Mouse (Mus musculus) embryonic facial prominence, embryonic 10.5 days (tissue): ENCODE data around the gene Eid3. TPM values are rescaled to one million over a fixed set of nuclear protein-coding genes. Genes with fewer than 3 reads are reported as not detected.
A peak's percentile ranks its signal among the peaks of the same experiment; 100 is the strongest.

Source experiments
- DNase-seq: peaks from one replicate; pipeline ENCODE4 v3.0.0-alpha.2; 2017; ENCODE audit warnings: low spot score
- H3K27ac ChIP-seq: fragments of 300-500 bp; sonication (generic); replicated peaks from 2 replicates; pipeline ENCODE4 v1.5.1; 2016; ENCODE audit warnings: mild to moderate bottlenecking
- H3K27me3 ChIP-seq: fragments of 300-500 bp; sonication (generic); replicated peaks from 2 replicates; pipeline ENCODE4 v1.6.1; 2016; ENCODE audit warnings: low read depth, mild to moderate bottlenecking; ENCODE audit not compliant: poor library complexity, severe bottlenecking
- H3K36me3 ChIP-seq: fragments of 300-500 bp; sonication (generic); replicated peaks from 2 replicates; pipeline ENCODE4 v1.6.1; 2016; ENCODE audit warnings: mild to moderate bottlenecking, moderate library complexity
- H3K4me1 ChIP-seq: fragments of 300-500 bp; sonication (generic); 2 replicates; pipeline ENCODE4 v1.6.1; 2016
- H3K4me3 ChIP-seq: fragments of 300-500 bp; sonication (generic); 2 replicates; pipeline ENCODE4 v1.5.1; 2016; ENCODE audit warnings: mild to moderate bottlenecking, moderate library complexity
- H3K9me3 ChIP-seq: fragments of 300-500 bp; sonication (generic); 2 replicates; pipeline ENCODE4 v1.6.1; 2016; ENCODE audit warnings: mild to moderate bottlenecking
- WGBS: fragments of 180-500 bp; shearing (Covaris S2); methylation state at CpG from one replicate; pipeline ENCODE4 v1.1.7; 2016; 5-methylcytosine and 5-hydroxymethylcytosine counted together
- polyA plus RNA-seq: library from polyadenylated mRNA; unstranded; fragments of >200 nt; fragmentation: Nextera tagmentation; extraction: Ambion mirVana; gene quantifications from 2 replicates; pipeline ENCODE4 v1.2.1, GENCODE M21; 2016

Eid3 gene
- polyA plus RNA-seq, 1 experiment from 2014 or later, result 0.52 TPM

GRCm38 (mm10) chr10:82866832-82867231 is 406 bp downstream of the Eid3 start:
- 92% methylated on average over 18 of the region's 18 CpGs for WGBS
- H3K27ac ChIP-seq, result no peak overlapping the region
- no peak for DNase-seq
- no peaks in the 10 kb centered on the region for H3K27me3 ChIP-seq
- H3K4me3 ChIP-seq, result no peak overlapping the region
- peaks cover 94% of the 10 kb centered on the region for H3K36me3 ChIP-seq
- H3K4me1 ChIP-seq, result peaks cover 17% of the 10 kb centered on the region
- H3K9me3 ChIP-seq, result no peaks in the 10 kb centered on the region

- Histone ChIP-seq H3K36me3 (peaks cover 91% of the 10 kb centered on the region), H3K27ac (no peak overlapping the region), H3K9me3 (no peaks in the 10 kb centered on the region), H3K27me3 (no peaks in the 10 kb centered on the region), H3K4me1 (peaks cover 13% of the 10 kb centered on the region), H3K4me3 (no peak overlapping the region)
- DNase-seq, result no peak
- WGBS, result 91% methylated on average over 6 of the region's 6 CpGs
Observed at GRCm38 (mm10) chr10:82868418-82869086, 2.1 kb downstream of the Eid3 start.

GRCm38 (mm10) chr10:82875446-82875845 is 9.0 kb downstream of the Eid3 start:
- Histone ChIP-seq H3K36me3 (peaks cover 94% of the 10 kb centered on the region), H3K27ac (no peak overlapping the region), H3K27me3 (no peaks in the 10 kb centered on the region), H3K9me3 (no peaks in the 10 kb centered on the region), H3K4me1 (peaks cover 11% of the 10 kb centered on the region), H3K4me3 (no peak overlapping the region)
- WGBS, result 93% methylated on average over 10 of the region's 10 CpGs
- no peak for DNase-seq

DNA sequence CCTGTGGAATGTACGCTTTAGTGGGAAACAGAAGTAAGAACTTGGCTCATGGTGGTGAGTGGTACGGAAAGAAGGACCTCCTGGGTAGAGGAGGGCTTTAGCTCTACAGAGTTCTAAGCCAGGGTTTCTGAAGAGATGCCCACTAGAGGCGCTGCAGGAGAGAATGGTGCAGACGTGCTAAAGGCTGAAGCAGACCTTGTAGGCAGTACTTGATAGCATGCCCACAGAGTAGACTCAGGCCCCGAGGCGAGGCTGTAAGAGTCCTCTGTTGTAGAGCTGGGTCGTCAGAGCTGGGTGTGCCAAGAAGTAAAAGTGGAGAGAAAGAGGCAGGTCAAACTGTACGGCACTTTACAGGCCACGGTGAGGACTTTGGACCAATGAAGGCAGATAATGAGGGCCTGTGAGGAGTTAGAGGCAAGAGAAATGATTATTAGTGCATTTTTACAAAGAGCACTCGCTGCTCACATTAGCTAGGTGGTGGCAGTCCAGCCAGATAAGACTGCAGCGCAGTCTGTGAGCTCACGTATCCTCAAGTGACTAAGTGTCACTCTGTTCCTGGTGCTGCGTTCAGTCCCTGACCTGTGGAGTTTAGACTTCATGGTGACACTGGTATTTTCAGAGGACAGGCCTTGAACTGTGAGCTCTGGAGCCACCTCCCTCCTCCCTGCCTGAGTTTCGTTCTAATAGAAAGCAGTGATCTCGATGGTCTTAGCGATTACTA is 9.8 kb downstream of the Eid3 start:
- Histone ChIP-seq H3K4me1 (peaks cover 11% of the 10 kb centered on the region), H3K27me3 (no peaks in the 10 kb centered on the region), H3K9me3 (no peaks in the 10 kb centered on the region), H3K36me3 (peaks cover 94% of the 10 kb centered on the region), H3K4me3 (no peak overlapping the region), H3K27ac (no peak overlapping the region)
- 82% methylated on average over 16 of the region's 16 CpGs for WGBS
- peak; percentile 27 for DNase-seq

DNA sequence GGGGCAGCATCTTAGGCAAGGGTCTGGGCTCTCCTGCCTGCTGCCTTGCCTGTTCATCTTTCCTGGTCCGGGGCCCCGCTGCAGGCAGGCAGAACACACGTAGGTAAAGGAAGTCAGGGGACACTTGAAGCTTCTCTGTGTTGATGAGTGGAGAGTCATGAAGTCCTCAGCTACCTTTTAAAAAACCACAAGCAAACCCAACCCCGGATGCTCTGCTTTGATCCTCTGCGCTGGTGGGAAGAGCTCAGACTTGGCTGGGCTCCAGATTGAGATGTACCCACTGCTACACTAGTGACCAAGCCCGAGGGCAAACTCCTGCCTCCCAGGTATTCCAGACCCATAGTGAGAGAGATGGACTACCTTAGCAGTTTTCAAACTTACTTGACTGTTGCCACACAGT is 20.9 kb downstream of the Eid3 start:
- H3K4me1 ChIP-seq, result peaks cover under 1% of the 10 kb centered on the region; the same call in 1 of the 2 replicates
- H3K4me3 ChIP-seq, result no peak overlapping the region
- H3K27me3 ChIP-seq, result no peaks in the 10 kb centered on the region
- DNase-seq, result no peak
- no peak overlapping the region for H3K27ac ChIP-seq
- 94% methylated on average over 6 of the region's 6 CpGs for WGBS
- no peaks in the 10 kb centered on the region for H3K9me3 ChIP-seq
- H3K36me3 ChIP-seq, result peaks cover 98% of the 10 kb centered on the region

- Histone ChIP-seq H3K27ac (no peak overlapping the region), H3K36me3 (peaks cover 98% of the 10 kb centered on the region), H3K9me3 (no peaks in the 10 kb centered on the region), H3K27me3 (no peaks in the 10 kb centered on the region), H3K4me1 (peaks cover 12% of the 10 kb centered on the region; the same call in 1 of the 2 replicates), H3K4me3 (no peak overlapping the region)
- DNase-seq, result no peak
- WGBS, result 91% methylated on average over 8 of the region's 8 CpGs
Observed at GRCm38 (mm10) chr10:82888576-82888975, 22.1 kb downstream of the Eid3 start.

DNA sequence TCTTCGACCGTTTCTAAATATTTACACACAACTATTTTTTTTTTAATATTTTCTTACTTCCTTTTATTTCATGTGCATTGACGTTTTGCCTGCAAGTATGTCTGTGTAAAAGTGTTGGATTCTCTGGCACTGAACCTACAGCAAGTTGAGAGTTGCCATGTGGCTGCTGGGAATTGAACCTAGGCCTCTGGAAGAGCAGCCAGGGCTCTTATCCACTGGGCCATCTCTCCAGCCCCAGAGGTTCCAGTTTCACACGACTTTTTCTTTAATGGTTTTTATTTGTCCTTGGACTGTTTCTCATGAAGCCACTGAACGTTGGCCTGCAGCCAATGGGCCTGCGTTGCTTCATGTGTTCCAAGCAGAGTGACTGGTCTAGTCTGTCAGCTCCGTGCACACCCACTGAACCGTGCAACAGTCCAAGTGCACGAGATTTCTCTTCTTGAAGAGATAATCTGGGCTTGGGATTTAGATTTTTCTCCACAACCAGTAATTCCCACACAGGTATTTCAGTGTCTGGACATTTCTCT is 23.1 kb downstream of the Eid3 start:
- peaks cover 98% of the 10 kb centered on the region for H3K36me3 ChIP-seq
- DNase-seq, result no peak
- no peak overlapping the region for H3K4me3 ChIP-seq
- no peaks in the 10 kb centered on the region for H3K9me3 ChIP-seq
- H3K27me3 ChIP-seq, result no peaks in the 10 kb centered on the region
- H3K4me1 ChIP-seq, result peaks cover 14% of the 10 kb centered on the region; the same call in 1 of the 2 replicates
- 91% methylated on average over 9 of the region's 9 CpGs for WGBS
- no peak overlapping the region for H3K27ac ChIP-seq

DNA sequence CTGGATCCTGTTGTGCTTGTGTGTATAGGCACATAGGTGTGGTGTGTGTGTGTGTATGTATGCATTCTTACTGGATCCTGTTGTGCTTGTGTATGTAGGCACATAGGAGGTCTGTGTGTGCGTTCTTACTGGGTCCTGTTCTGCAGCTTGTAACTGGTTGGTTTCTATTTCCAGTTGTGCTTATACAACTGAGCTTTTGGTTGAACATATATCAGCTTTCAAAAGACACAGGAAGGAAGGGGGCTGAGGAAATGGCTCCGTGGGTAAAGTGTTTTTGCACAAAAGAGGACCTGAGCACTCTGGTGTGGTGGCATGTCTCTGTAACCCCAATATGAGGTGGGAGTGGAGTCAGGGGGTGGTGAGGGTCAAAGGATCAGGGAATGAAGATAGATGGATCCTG is 24.5 kb downstream of the Eid3 start:
- no peak overlapping the region for H3K27ac ChIP-seq
- DNase-seq, result no peak
- no peak overlapping the region for H3K4me3 ChIP-seq
- peaks cover 98% of the 10 kb centered on the region for H3K36me3 ChIP-seq
- no peaks in the 10 kb centered on the region for H3K9me3 ChIP-seq
- no peaks in the 10 kb centered on the region for H3K27me3 ChIP-seq
- peaks cover 14% of the 10 kb centered on the region; the same call in 1 of the 2 replicates for H3K4me1 ChIP-seq
- WGBS, result 78% methylated on average over 2 of the region's 2 CpGs

DNA sequence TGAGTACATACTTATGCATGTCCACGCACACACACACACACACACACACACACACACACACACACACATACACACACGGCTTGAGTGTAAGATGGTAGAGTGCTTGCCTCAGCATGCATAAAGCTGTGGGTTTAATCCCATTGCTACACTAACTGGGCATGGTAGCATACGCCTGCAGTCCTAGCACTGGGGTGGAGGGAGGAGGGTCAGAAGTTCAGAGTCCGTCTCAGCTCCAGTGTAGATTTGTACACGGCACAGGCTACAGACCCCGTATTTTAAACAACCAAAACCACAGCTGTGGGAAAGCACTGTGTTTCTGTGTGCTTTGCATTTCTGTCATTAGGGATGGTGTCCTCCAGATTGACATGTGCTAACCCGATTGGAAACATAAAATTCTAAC is 25.0 kb downstream of the Eid3 start:
- WGBS, result 79% methylated on average over 7 of the region's 7 CpGs
- Histone ChIP-seq H3K27ac (no peak overlapping the region), H3K4me3 (no peak overlapping the region), H3K9me3 (no peaks in the 10 kb centered on the region), H3K4me1 (peaks cover 14% of the 10 kb centered on the region; the same call in 1 of the 2 replicates), H3K36me3 (peaks cover 98% of the 10 kb centered on the region), H3K27me3 (no peaks in the 10 kb centered on the region)
- DNase-seq, result no peak

- peaks cover 98% of the 10 kb centered on the region for H3K36me3 ChIP-seq
- H3K4me3 ChIP-seq, result no peak overlapping the region
- H3K9me3 ChIP-seq, result no peaks in the 10 kb centered on the region
- no peaks in the 10 kb centered on the region for H3K27me3 ChIP-seq
- DNase-seq, result no peak
- 91% methylated on average over 9 of the region's 9 CpGs for WGBS
- peaks cover 14% of the 10 kb centered on the region; the same call in 1 of the 2 replicates for H3K4me1 ChIP-seq
- no peak overlapping the region for H3K27ac ChIP-seq
Observed at GRCm38 (mm10) chr10:82892442-82893055, 26.1 kb downstream of the Eid3 start.

- Histone ChIP-seq H3K4me3 (no peak overlapping the region), H3K4me1 (peaks cover 14% of the 10 kb centered on the region; the same call in 1 of the 2 replicates), H3K9me3 (no peaks in the 10 kb centered on the region), H3K27ac (0 out of 2 replicates have a peak overlapping the region, but pooled peaks have one; percentile 19), H3K27me3 (no peaks in the 10 kb centered on the region), H3K36me3 (peaks cover 97% of the 10 kb centered on the region)
- no peak for DNase-seq
- WGBS, result 92% methylated on average over 18 of the region's 18 CpGs
Observed at GRCm38 (mm10) chr10:82893872-82894650, 27.6 kb downstream of the Eid3 start.

- Histone ChIP-seq H3K4me3 (no peak overlapping the region), H3K36me3 (peaks cover 60% of the 10 kb centered on the region), H3K27ac (no peak overlapping the region), H3K27me3 (no peaks in the 10 kb centered on the region), H3K4me1 (peaks cover 23% of the 10 kb centered on the region), H3K9me3 (no peaks in the 10 kb centered on the region)
- WGBS, result 92% methylated on average over 13 of the region's 13 CpGs
- DNase-seq, result no peak
Observed at GRCm38 (mm10) chr10:82897936-82898335, 31.5 kb downstream of the Eid3 start.
